Mouse (Mus musculus) C2C12 (cell line): ENCODE data around the gene Zfhx3.

Experiments used
- CEBPB ChIP-seq: IDR thresholded peaks from one replicate; pipeline ENCODE4 v1.6.1; 2011; ENCODE audit warnings: low read depth, mild to moderate bottlenecking, control low read depth, moderate library complexity
- CTCF ChIP-seq: IDR thresholded peaks from one replicate; pipeline ENCODE4 v1.5.1; 2011; ENCODE audit not compliant: control insufficient read depth, insufficient read depth, insufficient read length
- FOSL1 ChIP-seq: IDR thresholded peaks from one replicate; pipeline ENCODE4 v1.8.0; 2011; ENCODE audit warnings: mild to moderate bottlenecking, low read length; ENCODE audit not compliant: poor library complexity, insufficient read depth, severe bottlenecking
- MAX ChIP-seq: IDR thresholded peaks from one replicate; pipeline ENCODE4 v1.6.1; 2011; ENCODE audit warnings: mild to moderate bottlenecking, control low read depth
- MYOD1 ChIP-seq: IDR thresholded peaks from one replicate; pipeline ENCODE4 v1.6.1; 2011; ENCODE audit warnings: low read depth; ENCODE audit not compliant: control insufficient read depth, insufficient read length
- MYOG ChIP-seq: IDR thresholded peaks from one replicate; pipeline ENCODE4 v1.6.1; 2011; ENCODE audit not compliant: control insufficient read depth, insufficient read length; ENCODE audit errors: extremely low read depth
- USF1 ChIP-seq: IDR thresholded peaks from one replicate; pipeline ENCODE4 v1.6.1; 2011; ENCODE audit warnings: low read depth, mild to moderate bottlenecking, control low read depth, moderate library complexity

GRCm38 (mm10) chr8:108912998-108913397 lies 970.6 kb downstream of the Zfhx3 start:
- TF ChIP-seq CTCF, result no peak
- TF ChIP-seq USF1, result no peak
- no peak for TF ChIP-seq MAX
- TF ChIP-seq CEBPB, result no peak
- no peak for TF ChIP-seq MYOG
- TF ChIP-seq MYOD1, result no peak
- no peak for TF ChIP-seq FOSL1
